Mouse (Mus musculus) ES-E14 (cell line): ENCODE results near the gene Zfp618.

Experiments used
- CHD2 ChIP-seq: IDR thresholded peaks from 2 replicates; pipeline ENCODE4 v1.6.1; 2014; ENCODE audit warnings: mild to moderate bottlenecking, low read depth, low read length, inconsistent platforms
- HCFC1 ChIP-seq: IDR thresholded peaks from 2 replicates; pipeline ENCODE4 v1.6.1; 2012; ENCODE audit warnings: low read length, inconsistent platforms, borderline replicate concordance; ENCODE audit not compliant: insufficient read depth
- MAFK ChIP-seq: IDR thresholded peaks from 2 replicates; pipeline ENCODE4 v1.6.1; 2014; ENCODE audit warnings: mild to moderate bottlenecking, low read depth, low read length, inconsistent platforms; ENCODE audit not compliant: insufficient read depth
- ZC3H11A ChIP-seq: IDR thresholded peaks from 2 replicates; pipeline ENCODE4 v1.6.1; 2012; ENCODE audit warnings: low read depth, mild to moderate bottlenecking, inconsistent platforms, low read length, borderline replicate concordance
- ZNF384 ChIP-seq: IDR thresholded peaks from 2 replicates; pipeline ENCODE4 v1.6.1; 2012; ENCODE audit warnings: low read depth, low read length, inconsistent platforms

DNA sequence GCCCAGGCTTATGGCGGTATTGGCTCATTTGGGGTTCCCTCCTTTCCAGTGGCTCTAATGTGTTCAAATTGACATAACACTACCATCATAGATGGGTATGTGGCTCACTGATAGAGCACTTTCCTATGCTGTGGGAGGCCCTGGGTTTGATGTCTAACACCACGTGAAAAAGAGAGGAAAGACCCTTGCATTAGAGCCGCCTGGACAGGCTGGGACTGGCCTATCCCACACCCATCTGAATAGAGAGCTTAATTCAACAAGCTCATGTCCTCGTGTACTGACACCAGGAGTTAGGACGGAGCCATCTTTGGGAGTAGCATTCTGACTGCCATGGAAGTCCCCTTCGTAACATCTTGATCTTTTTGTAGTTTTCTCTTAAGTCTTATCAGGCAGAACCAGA lies 32.2 kb downstream of the Zfp618 start:
- TF ChIP-seq CHD2 (no peak), HCFC1 (no peak), ZNF384 (no peak), ZC3H11A (no peak), MAFK (no peak)
